ENCODE assay signal across 14 mouse cellular contexts in genomic region chr13:98871263-98871662, GRCm38 (mm10). TPM values are rescaled to one million over a fixed set of nuclear protein-coding genes. Genes with fewer than 3 reads are reported as not detected.
DNase-seq lines count a peak whose midpoint lies in the region; ATAC-seq and TF ChIP-seq lines count a peak whose summit lies in the region.
"Had no signal": no experiment of that assay in that cellular context is flagged by ENCODE, and none has a peak within 500 bp of the region (broad histone marks: within the 10 kb centered on the region; RNA-seq: fewer than 3 reads in every experiment).

No protein-coding gene starts in this region.

- H3K27me3 ChIP-seq in liver, embryonic 14.5 days (ENCODE audit: control insufficient read depth, insufficient read depth, low read length): no peaks in the 10 kb centered on the region
- H3K27me3 ChIP-seq: hindbrain, embryonic 15.5 days; neural tube, embryonic 15.5 days had no signal

- H3K27ac ChIP-seq in liver, embryonic 14.5 days: no peak overlapping the region
- H3K27ac ChIP-seq: hindbrain, embryonic 15.5 days; neural tube, embryonic 15.5 days had no signal

- H3K4me3 ChIP-seq in liver, embryonic 14.5 days (ENCODE audit: insufficient read depth in 1 of 2, low read depth in 2 of 2, low read length in 2 of 2): no peak overlapping the region
- H3K4me3 ChIP-seq: hindbrain, embryonic 15.5 days; neural tube, embryonic 15.5 days had no signal

- no peaks in the 10 kb centered on the region for H3K9me3 ChIP-seq in liver, embryonic 14.5 days (ENCODE audit: control insufficient read depth, low read length)
- H3K9me3 ChIP-seq: hindbrain, embryonic 15.5 days; neural tube, embryonic 15.5 days had no signal

- peaks cover 63% of the 10 kb centered on the region for H3K36me3 ChIP-seq in liver, embryonic 14.5 days (replicated peaks; ENCODE audit: control insufficient read depth, insufficient read depth, low read depth)

- TF ChIP-seq CTCF in liver, embryonic 14.5 days (IDR thresholded peaks at IDR 0.05; ENCODE audit: low read depth): no peak

- intact Hi-C loops in gastrocnemius, postnatal 14 days (cut with DNase I; ENCODE audit: low total_unique reads): loop anchor here (10.0 kb wide), 1 partner anchor 224 kb away; no protein-coding TSS in a partner anchor

- no peak overlapping the region for H3K4me2 ChIP-seq in liver, embryonic 14.5 days (ENCODE audit: low read depth)
- H3K4me2 ChIP-seq: hindbrain, embryonic 15.5 days; neural tube, embryonic 15.5 days had no signal

- 0 out of 4 replicates have a peak, but pooled peaks cover 0 to 3% of the 10 kb centered on the region in 2 experiments for H3K4me1 ChIP-seq in liver, embryonic 14.5 days (replicated peaks; ENCODE audit: control insufficient read depth in 2 of 2, insufficient read depth in 2 of 2, low read length in 1 of 2)
- H3K4me1 ChIP-seq: neural tube, embryonic 15.5 days had no signal

- peak; percentile 58; the same call in 1 of the 2 replicates for ATAC-seq in liver, embryonic 14.5 days (ENCODE audit: insufficient read depth)
- ATAC-seq: forebrain, embryonic 16.5 days had no signal

- 67% methylated on average over 1 of the region's 1 CpGs for WGBS in liver, embryonic 14.5 days (ENCODE audit: insufficient replicate concordance)

- DNase-seq in heart, adult 11 months: peak; percentile 89
- DNase-seq in heart, adult 8-10 months (ENCODE audit: low spot score): no peak
- DNase-seq in 3T3-L1 (ENCODE audit: low read depth, low spot score) (peak; percentile 62), MN1 (ENCODE audit: low spot score) (no peak)
- peak; percentile 27 to 44 for DNase-seq in adrenal gland, postnatal 36 days
- DNase-seq in liver, embryonic 14.5 days (ENCODE audit: low read depth in 3 of 3, low spot score in 3 of 3): peak in 1 of 3 experiments; percentile 22
- no peak for DNase-seq in gastrocnemius, postnatal 14 days
- DNase-seq in lung, postnatal 36 days: no peak
- DNase-seq: cerebellum, postnatal 36 days; gastrocnemius, postnatal 10 days; right cerebral cortex, adult 18-20 months had no signal

- TF ChIP-seq EP300 in liver, embryonic 14.5 days (IDR thresholded peaks at IDR 0.05; ENCODE audit: low read depth): no peak

- no peak overlapping the region for H3K9ac ChIP-seq in liver, embryonic 14.5 days (replicated peaks)
- H3K9ac ChIP-seq: hindbrain, embryonic 15.5 days; neural tube, embryonic 15.5 days had no signal

RNA-seq across cellular contexts. Expression of gene Tnpo1, which starts 54.9 kb away (rescaled TPM):
- total RNA-seq in heart, adult 8-10 months (2022): 10 to 100 TPM; 60.0 to 73.3 (median 64.3) TPM
- total RNA-seq in adrenal gland, postnatal 36 days (2021): 100 to 1,000 TPM; 129 to 141 TPM
- polyA plus RNA-seq in liver, embryonic 14.5 days (2012; rRNA removed): 8.9 and 10.5 TPM in 2 replicates
- polyA plus RNA-seq in liver, embryonic 14.5 days (2014; fragmentation: Nextera tagmentation; extraction: Ambion mirVana): 13.6 and 13.9 TPM in 2 replicates
- 10 to 100 TPM; 46.9 to 47.0 TPM for total RNA-seq in gastrocnemius, postnatal 14 days (2021)

RNA-seq across cellular contexts. Expression of gene Fcho2, which starts 56.0 kb away (rescaled TPM):
- total RNA-seq in heart, adult 8-10 months (2022): 10 to 100 TPM; 28.4 to 41.0 (median 36.0) TPM
- total RNA-seq in adrenal gland, postnatal 36 days (2021): 10 to 100 TPM; 47.1 to 51.0 TPM
- 11.6 and 14.3 TPM in 2 replicates for polyA plus RNA-seq in liver, embryonic 14.5 days (2012; rRNA removed)
- 16.8 and 17.7 TPM in 2 replicates for polyA plus RNA-seq in liver, embryonic 14.5 days (2014; fragmentation: Nextera tagmentation; extraction: Ambion mirVana)
- total RNA-seq in gastrocnemius, postnatal 14 days (2021): 10 to 100 TPM; 22.2 to 24.4 TPM

Comparison
In these comparisons a context has a peak if more than half of its experiments do, and no peak if none do; other contexts are left out.
1. DNase-seq: peak in heart, adult 11 months (single experiment), 3T3-L1 (single experiment) and adrenal gland, postnatal 36 days (2 of 2); none in heart, adult 8-10 months (single experiment), gastrocnemius, postnatal 14 days (single experiment), MN1 (single experiment) and lung, postnatal 36 days (single experiment).